Mouse (Mus musculus): ENCODE measurements at regions not wholly inside any gene's neighbourhood (a gene's known extent, or its start where the extent isn't known, plus 50 kb on each side); places are given as distances from the start of the nearest gene placed in this dataset.

- no peak for DNase-seq
Observed at GRCm38 (mm10) chr1:152313480-152313879, 73.0 kb downstream of the Tsen15 start.

- DNase-seq: no peak
Observed at GRCm38 (mm10) chr1:152305461-152305860, 81.0 kb downstream of the Tsen15 start.

GRCm38 (mm10) chr1:152304487-152305130 is 81.9 kb downstream of the Tsen15 start:
- DNase-seq: peak; percentile 67 to 74

- DNase-seq: no peak
Observed at GRCm38 (mm10) chr1:152301355-152301754, 85.1 kb downstream of the Tsen15 start.

- DNase-seq: no peak
Observed at GRCm38 (mm10) chr1:152292196-152292736, 94.2 kb downstream of the Tsen15 start.

GRCm38 (mm10) chr1:152290768-152291167 is 95.7 kb downstream of the Tsen15 start:
- peak; percentile 86 to 91 for DNase-seq

GRCm38 (mm10) chr1:152287566-152288490 is 98.7 kb downstream of the Tsen15 start:
- DNase-seq: peak; percentile 40 to 50

- DNase-seq: no peak
Observed at GRCm38 (mm10) chr1:152286677-152287076, 99.8 kb downstream of the Tsen15 start.

- DNase-seq: no peak
Observed at GRCm38 (mm10) chr1:152282106-152282505, 104.4 kb downstream of the Tsen15 start.

- no peak for DNase-seq
Observed at GRCm38 (mm10) chr1:152281201-152281600, 105.3 kb downstream of the Tsen15 start.

GRCm38 (mm10) chr1:152280014-152280413 is 106.5 kb downstream of the Tsen15 start:
- DNase-seq: no peak

GRCm38 (mm10) chr1:152275011-152275410 is 111.5 kb downstream of the Tsen15 start:
- DNase-seq: no peak

- no peak for DNase-seq
Observed at GRCm38 (mm10) chr1:152273430-152273829, 113.1 kb downstream of the Tsen15 start.

- DNase-seq: no peak
Observed at GRCm38 (mm10) chr1:152269936-152270702, 116.4 kb downstream of the Tsen15 start.

GRCm38 (mm10) chr1:152266390-152266789 is 120.1 kb downstream of the Tsen15 start:
- no peak for DNase-seq

- DNase-seq: no peak
Observed at GRCm38 (mm10) chr1:152264981-152265380, 121.5 kb downstream of the Tsen15 start.

- DNase-seq: no peak
Observed at GRCm38 (mm10) chr1:152261472-152261871, 125.0 kb downstream of the Tsen15 start.

GRCm38 (mm10) chr1:152260950-152261349 is 125.5 kb downstream of the Tsen15 start:
- DNase-seq: no peak

GRCm38 (mm10) chr1:152258258-152258657 is 128.2 kb downstream of the Tsen15 start:
- no peak for DNase-seq

GRCm38 (mm10) chr1:152253906-152254305 is 132.6 kb downstream of the Tsen15 start:
- DNase-seq: no peak

- no peak for DNase-seq
Observed at GRCm38 (mm10) chr1:152253486-152253885, 133.0 kb downstream of the Tsen15 start.

- no peak for DNase-seq
Observed at GRCm38 (mm10) chr1:152252658-152253267, 133.7 kb downstream of the Tsen15 start.
